Mouse (Mus musculus) testis, postnatal 14 days (tissue): Measurements from ENCODE around the gene Ppp1r15b.

Experiments
- DNase-seq: peaks from one replicate; pipeline ENCODE4 v3.0.0; 2021; ENCODE audit warnings: low spot score

Gene Ppp1r15b

DNA sequence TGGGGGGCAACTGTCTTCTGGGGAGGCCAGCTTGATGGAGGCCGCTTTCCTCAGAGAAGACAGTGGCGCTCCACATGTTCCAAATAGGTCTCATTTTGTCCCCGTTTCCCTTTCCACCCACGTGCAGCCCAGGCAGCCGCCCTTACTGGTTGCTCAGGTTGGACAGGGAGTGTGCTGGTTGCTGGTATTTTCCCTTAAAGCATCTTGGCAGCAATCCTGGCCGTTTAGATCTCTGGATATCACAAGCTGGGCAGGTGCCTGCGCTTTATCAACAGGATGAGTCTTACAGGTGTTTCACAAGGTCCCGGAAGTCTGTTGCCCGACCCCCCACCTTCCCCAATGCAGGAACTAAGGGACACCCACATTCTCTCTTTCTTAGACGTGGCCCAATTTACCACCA is 31.1 kb downstream of the Ppp1r15b start:
- no peak for DNase-seq

DNA sequence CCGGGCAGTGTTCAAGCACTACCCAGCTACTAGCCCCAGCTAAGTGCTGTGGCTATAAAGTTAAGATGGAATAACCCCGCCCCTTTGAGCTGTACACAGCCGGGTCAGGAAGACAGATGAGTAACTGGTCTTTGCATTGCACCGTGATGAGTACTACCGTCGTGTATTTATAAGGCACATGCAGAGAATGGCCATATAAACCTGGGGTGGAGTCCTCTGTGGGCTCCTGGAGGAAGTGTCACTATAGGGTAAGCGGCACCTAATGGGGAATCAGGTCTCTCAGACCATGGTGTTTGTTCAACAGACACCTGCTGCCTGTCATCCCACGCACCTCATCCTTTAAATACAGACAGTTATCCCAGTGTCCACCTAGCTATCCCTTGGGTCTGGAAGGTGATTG is 32.0 kb downstream of the Ppp1r15b start:
- no peak for DNase-seq

DNA sequence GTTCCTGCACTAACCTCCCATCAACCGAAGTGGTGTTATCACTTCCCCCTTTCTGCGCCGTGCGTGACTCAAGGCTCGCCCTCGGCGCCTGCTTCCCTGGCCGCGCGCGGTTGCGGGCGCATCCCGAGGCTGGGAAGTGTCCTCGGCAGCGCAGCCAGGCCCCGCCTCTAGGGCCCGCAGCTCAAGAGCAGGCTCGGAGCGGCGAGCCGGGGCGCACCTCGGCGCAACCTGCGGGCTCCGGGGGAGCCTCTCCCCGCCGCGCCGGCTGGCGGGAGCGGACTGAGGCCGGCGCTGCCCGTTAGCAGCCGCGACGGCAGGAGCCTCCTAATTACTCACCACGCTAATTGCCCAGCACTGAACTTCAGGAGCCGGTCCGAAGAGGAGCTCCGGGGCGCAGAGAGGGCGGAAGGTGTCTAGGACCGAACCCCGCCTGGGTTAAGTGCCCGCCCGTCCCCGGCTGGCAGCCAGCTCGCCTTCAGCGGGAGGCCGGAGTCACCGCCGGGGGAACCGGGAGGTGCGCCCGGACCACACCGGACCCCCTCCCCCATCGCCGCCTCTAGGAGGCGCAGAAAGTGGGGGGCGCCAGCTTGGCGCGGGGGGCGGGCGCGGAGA is 33.0 kb downstream of the Ppp1r15b start, which contains the start of gene Plekha6:
TSS of gene Plekha6 (plus strand) at position 391 of the 612 bp plus-strand sequence.
- peak; percentile 40 for DNase-seq

DNA sequence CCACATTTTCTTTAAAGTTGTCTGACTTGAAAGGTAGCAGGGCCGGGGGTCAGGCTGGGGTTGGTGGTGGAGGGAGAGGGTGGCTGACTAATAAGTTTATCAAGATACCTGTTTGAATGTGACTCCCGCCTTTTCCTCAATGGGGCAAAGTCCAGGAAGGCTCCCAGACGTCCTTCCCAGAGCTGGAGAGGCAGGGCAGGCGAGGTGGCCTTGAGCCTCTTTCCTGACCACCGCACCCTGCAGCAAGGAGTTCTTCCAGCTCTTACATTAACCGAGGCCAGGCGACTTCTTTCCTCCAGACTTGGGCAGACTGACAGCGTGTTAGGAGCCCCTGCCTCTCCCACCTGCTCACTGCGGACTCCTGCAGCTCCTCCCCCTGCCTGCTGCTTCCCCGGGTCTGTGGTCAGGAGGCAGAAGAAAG is 33.7 kb downstream of the Ppp1r15b start:
- DNase-seq = no peak

DNA sequence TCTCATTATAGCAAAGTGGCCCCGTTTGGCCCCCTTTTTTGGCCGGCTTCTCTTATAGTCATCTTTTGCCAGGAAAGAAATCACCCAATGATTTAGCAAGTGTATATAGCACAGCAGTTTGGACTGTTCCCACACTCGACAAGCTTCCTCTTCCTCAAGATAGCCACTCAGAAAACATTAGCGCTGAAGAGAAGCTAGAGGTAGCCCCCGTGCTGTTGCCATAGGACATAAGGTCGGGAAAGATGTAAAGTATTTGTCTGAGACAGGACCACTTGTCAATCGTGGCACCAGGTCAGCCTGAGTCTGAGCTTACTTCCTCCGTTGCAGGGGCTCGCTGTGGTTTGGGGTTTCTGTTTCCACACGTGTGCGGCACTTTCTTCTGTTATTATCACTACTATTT is 34.2 kb downstream of the Ppp1r15b start:
- no peak for DNase-seq

DNA sequence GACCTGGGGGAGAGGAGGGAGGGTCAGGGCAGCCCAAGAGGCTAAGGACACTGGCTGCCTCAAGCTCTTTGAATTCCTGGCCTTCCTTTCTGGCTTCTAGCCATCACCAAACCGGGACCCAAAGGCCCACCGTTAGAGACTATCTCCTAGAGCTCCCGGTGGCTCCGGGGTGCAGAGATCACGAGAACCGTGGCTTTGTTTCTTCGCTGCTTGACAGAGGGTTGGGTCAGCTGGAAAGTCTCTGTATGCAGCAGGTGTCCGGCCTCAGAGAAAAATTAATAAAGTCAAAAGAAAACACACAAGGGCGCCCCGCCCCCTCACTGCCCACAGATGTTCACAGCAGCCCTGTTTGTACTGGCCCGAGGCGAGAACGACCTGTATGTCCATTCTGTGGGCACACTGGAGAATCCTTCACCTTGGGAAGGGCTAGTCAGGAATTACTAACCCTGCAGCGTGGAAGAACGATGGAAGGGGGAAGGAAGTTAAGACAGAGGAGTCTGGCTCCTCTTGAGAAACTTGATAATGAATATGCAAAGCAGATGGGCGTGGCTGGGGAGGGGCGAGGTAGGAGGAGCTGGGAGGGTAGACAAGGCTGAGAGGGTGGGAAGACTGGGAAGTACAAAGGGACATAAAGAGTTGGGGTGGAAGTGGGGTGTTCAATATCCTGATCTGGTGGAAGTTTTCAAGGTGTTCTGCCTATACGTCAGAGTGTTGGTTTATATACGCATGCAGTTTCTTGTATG is 37.5 kb downstream of the Ppp1r15b start:
- peak; percentile 52 for DNase-seq

DNA sequence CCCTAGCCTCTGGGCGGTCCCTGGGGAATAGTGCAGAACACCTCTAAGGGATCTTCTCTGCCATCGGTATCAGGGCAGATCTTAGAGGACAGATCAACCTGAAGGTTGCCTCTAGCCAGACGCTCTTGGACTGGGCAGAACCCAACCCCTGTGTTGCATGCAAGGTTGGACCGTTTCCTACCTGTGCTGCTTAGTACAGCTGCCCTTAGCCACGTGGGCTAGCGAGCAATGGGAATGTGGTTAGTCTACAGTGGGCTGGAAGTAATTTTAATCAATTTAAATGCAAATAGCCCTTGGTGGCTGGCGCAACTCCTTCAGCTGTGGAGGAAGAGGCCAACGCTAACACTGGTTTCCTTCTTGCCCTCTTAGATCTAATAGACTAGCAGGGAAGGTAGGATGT is 39.3 kb downstream of the Ppp1r15b start:
- DNase-seq = no peak

DNA sequence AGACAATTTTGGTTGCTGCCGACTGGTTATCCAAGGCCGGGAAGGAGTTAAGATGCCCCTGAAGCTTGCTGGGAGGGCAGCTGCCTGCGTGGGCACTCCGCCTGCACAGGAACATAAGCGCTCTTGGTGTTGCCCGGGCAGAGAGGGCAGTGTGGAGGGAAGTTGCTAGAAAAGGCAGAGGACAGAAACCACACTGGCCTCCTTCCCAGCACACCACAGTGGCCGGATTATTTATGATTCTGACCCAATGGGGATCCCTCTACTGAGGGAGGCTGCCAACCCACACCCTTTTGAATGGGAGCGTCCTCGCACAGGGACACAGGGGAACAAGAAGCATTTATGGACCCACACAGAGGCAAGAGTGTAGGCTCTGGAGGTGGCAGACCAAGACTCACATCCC is 40.4 kb downstream of the Ppp1r15b start:
- no peak for DNase-seq

DNA sequence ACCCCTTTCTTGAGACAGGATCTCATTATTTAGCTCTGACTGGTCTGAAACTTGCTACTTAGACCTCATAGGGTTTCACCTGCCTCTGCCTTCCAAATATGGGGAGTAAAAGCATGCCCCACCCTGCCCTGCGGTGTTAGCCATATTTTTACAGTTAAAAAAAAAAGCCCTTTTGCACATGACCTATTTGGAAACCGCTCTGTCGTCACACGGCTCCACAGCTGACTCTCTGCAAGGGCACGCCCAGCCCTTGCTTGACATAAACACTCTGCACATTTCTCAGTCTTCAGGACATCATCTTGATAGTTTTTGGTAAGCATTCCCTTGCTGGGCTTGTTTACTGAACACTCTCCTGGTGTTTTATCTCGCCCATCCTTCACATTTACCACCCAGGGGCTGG is 44.2 kb downstream of the Ppp1r15b start:
- DNase-seq = no peak

DNA sequence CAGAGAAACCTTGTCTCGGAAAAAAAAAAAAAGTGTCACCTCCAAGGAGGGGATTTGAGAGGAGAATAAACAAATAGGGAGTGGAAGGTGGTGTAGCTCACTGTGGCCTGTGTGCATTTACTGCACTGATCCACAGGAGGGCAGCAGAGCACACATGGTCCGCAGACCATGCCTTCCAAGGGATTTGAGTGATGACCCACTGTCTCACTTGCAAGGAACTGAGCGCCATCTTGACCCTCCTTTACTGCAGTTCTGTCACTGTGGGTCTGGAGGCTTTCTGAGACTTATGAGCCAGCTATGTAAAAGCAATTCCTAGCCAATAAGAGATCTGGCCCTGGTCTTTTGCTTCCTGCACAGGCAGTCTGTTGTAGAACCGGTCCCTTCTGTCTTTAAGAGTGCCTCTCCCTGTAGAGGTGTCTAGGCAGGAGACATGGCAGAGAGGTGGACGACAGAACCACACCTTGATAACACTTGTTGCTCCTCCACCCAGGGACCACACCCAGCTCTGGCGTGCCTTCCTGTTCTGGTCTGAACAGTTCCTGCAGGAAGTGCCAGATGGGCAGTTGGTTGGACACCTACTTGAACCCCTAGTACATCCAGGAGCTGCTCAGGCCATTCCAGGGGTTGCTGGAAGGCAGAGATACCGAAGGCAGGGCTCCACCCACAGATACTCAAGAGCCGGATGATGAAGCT is 46.7 kb downstream of the Ppp1r15b start:
- no peak for DNase-seq

DNA sequence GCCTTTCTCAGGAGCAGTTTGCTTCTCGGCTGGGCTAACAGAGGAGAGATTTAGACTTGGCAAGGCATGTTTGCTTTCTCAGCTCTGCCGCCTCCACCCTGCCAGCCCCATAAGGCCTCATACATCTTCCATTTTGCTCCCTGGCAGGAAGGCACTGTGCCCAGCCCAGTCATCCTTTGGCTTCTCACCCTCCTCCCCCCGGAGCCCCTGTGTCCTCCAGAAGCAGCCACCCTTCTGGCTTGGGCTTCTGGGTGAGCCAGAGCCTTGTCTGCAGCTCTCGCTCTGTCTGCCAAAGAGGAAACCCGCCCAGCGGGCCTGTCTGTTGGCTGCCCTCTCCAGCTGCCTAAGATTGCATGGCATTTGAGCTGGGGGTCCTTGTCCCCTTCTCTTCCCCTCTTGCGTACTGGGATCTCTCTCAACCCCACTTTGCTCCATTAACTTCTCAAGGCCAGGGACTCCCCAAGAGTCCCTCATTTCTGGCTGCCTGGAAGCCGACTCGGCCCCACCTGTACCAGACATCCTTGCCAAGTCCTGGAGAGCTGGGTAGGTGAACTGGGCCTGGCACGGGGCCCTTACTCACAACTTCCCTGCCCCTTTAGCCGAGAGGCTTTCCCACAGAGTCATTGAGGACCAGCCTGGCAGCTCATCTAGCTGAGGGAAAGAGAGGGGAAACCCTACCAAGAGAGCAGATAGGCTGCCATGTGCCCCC is 47.9 kb downstream of the Ppp1r15b start:
- no peak for DNase-seq

DNA sequence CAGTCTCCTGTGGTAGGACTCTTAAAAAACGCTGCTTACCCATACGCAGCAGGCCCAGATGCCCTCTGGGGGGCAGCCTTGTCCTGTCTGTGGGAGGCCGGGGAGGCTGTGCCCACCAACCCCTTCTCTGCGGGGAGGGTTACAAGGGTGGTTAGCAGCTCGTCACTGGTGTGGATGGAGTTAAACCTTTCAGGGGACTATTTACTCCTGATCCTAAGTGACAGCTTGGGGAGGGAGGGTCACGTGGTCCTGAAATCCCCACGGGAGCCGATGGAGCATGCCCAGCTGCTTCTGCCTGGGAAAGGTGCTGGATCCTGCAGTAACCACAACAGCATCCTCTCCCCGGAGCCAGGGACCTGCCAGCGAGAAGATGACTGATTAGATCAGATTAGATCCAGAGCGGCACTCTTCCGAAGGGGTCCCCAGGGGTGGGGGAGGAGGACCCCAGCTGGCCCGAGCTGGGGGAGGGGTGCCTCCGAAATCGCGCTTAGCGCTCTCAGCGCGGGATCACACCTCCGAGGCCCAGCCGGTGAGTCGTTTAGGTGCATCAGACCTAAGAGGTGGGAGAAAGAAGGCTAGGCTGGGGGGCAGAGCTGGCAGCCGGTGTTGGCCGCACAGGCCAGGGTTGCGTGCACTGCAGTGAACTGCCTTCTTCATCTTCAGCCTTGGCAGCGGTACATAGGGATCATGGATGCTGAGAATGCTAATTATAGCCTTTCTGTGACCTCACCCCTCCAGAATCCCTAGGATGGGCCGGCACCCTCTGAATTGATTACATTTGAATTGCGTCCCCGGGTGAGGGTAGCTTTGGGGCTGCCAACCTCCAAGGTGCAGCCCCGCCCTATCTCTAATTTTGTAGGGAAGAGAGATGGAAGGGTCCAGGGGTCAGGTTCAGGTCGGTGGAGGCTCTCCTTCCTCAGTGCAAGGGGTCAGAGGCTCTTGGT is 50.4 kb downstream of the Ppp1r15b start:
- DNase-seq = peak; percentile 51

DNA sequence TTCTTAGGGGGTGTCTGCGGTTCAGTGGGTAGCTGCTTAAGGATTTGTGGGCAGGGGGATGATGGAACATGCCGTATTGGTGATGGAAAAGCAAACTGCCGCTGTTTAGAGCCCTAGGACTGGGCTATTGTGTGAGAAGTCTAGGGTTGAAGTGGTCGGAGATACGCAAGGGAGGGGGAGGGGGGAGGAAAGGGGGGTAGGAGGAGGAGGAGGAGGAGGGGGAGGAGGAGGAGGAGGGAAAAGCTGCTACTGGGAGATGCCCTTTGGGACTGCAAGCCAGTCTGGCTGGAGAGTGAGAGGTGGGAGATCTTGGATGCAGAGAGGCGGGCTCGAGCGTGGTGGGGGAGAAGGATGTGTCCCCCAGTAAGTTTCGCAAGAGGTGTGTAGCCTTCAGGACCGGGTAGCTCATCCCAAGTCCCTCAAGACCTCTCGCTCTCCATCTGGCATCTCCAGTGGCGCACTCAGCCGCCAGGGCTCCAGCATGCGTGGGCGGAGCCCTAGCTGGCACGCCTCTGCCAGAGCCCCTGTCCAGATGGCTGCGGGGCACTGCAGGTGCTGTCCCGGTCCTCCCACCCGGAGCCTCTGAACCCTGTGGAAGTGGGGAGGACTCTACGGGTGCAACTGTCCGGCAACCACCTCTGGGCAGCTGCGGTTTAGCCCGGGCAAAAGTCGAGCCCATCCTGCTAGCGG is 51.2 kb downstream of the Ppp1r15b start:
- DNase-seq = peak; percentile 56

DNA sequence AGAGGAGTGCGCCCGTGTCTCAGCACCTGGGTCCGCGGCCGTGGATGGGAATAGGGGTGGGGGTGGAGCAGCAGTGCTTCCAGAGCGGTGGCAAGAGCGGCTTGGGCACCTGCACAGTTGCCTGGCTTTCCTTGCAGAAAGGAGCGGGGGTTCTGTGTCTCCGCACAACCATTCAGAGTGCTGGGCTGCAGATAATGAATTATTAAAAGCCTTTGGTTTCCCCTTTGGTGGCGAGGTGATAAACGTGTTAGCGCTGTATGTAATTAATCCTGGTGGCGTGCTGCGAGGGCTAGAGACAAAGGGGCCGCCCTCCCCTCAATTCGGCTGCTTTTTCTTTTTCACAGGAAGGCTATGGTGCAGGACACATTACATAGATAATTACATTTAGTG is 51.8 kb downstream of the Ppp1r15b start:
- no peak for DNase-seq

DNA sequence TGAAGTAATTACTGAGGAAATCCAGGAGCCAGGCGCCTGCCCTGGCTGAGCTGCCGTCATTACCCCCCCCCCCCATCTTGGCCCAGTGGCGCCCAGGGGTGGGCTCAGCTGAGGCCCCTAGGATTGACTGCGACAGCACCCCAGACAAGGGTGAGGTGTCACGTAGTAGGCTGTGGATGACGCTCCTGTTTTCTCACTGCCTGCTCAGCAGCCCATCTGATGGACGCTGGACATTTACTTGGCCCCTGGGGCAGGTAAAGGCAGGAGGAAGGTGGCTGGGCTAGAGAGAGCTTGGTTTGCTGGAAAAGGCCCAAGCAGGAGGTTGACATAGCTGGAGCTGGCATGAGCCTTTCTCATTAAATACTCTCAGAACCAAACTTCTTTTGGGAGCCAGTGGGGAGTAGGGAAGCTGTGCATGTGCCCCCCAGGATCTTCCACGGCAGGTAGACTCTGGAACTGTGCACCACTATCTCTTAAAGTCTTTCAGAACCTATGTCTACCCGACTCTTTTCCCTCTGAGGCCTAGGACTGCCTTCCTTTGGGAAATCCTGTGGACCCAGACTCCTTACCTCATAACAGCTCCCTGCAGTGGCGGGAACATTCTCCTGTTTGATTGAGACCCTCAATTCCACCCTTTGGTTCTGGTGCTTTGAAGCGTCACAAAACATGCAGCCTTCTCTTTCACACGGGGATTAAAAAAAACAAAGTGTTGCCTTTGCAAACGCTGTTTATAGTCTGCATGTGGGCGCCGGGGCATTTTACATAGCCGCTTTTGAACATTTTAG is 52.4 kb downstream of the Ppp1r15b start:
- no peak for DNase-seq

DNA sequence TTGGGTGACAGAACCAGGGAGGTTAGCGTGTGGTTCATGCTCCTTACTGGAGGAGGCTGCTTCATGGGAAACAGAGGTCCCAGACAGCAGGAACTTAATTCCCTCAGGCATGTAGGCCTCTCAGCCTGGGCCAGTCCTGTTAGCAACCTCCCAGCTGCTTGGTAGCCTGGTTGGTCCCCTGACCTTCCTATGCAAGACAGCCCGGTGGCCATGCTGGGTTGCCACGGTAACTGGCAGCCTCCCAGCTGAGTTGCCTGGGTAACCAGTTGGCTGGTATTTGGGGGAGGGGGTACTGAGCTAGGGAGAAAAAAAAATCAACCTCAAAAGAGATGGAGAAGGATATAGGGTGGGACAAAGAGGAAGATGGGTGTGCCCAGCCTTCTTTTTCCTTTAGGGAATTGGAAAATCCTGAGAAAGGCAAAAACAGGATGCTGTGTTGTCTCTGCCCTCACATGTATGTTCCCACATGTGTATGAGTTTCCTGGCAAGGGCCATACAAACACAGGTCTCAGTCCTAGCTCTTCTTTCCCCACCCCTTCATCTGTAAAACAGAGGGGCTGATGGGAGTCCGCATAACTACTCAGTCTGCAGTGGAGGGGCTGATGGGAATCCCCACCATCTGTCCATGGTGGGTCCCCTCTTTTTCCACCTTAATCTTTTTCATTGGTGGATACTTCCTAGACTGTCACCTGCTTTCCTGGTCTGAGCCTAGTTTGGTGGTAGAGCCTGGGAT is 57.2 kb downstream of the Ppp1r15b start:
- DNase-seq = no peak

DNA sequence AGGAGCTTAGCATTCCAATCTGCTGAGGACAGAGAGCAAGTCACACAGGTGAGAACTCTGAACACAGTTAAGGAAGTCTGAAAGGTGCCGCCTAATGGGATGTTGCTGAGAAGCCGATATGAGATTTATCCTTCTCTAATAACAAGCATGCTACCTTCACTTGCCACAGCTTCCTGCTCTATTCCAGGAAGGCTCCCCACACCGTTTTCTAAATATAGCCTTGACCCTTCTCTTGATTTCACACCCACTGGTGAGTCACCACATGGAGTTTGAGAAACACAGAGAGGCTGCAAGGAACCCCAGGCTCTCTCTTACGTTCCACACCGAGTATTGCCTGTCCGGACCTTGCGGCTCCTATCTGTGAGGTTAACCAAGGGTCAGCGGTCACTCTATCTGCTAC is 57.8 kb downstream of the Ppp1r15b start:
- no peak for DNase-seq
